Mouse (Mus musculus): ENCODE data around the gene Plin3.

Plin3 gene

DNA sequence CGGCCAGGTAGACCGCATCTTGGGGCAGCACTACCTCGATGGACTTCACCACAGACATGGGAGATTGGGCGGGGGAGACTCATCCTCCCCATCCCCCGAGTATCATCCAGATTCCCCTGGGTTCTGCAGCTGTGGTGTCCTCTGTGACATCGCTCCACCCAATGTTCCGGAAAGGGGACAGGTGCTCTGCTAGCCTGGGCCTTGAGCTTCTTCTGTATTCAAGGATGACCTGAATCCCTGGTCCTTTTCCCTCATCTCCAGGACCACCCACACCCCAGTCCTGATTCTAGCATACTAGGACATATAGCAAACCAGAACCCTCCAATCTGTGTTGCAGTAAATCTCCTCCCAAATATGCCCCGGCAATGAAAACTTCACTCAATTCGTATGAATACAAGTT, 7.5 kb upstream of the Plin3 start, which contains the start of gene Arrdc5:
Gene Arrdc5 (minus strand): TSS at position 101 of the 400 bp plus-strand sequence.
- no peak for DNase-seq (ENCODE audit: low spot score)

DNA sequence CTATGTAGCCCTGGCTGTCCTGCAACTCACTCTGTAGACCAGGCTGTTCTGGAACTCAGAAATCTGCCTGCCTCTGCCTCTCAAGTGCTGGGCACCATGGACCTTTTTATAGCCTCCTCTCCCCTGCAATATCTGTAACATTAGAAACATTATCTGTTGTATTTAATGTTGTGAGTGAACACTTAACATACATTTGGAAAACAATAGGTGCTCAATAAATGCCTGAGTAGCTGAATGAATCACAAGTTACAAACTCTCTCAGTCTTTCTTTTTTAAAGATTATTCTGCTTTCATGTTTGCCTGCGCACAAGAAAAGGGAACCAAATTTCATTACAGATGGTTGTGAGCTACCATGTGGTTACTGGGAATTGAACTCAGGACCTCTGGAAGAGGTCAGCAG, 5.6 kb upstream of the Plin3 start:
- no peak for DNase-seq (ENCODE audit: low spot score)

GRCm38 (mm10) chr17:56296201-56296600, 3.5 kb upstream of the Plin3 start:
- no peak for DNase-seq (ENCODE audit: low spot score)

GRCm38 (mm10) chr17:56294241-56294640, 1.6 kb upstream of the Plin3 start:
- DNase-seq (ENCODE audit: low spot score) = no peak

DNA sequence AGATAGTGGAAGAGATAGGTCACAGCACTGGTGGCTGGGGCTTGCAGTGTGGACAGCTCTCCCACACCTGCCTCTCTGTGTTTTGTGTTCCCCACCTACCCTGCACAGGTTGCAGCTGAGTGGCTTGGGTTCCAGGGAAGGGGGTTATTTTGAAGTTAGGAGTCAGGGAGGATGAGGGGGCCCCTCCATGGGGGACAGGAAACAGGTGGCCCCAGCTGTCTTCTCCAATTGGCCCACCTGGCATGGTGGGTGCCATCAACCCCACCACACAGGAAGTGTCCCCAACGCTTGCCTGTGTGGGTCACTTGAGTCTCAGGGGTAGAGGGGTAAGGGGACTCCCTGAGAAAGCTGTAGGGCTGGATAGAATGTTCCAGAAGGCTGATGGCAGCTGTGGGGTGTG, 618 bp upstream of the Plin3 start:
- DNase-seq (ENCODE audit: low spot score) = no peak

DNA sequence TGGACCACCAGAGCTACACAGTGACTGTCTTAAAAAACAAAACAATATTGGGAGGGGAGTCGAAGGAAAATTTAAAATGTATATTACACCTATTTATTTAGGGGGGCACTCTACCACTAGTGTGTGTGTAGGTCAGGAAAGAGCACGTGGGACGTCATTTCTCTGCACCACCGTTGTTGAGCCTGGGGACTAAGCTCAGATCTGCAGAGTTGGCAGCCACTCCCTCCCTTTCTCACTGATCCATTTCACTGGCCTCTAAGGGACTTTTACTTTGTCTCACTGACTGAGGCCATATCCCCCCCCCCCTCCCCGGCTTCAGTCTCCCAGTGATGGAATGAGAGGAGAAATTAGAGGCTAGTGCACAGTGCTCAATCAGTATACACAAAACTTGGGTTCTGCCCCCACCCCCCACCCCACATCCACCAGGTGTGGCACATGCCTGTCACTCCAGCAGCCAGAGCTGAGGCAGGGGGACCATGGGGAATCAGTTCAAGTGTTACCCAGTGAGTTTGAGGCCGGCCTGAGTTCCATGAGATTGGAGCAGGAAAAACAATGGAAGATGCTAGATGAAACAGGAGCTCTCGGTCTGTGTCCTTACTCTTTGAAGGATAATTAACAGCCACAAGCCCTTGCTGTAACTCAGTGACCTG, 722 bp downstream of the Plin3 start:
- DNase-seq (ENCODE audit: low spot score) = no peak

- peak; percentile 91 for DNase-seq (ENCODE audit: low spot score)
These were observed 1.5 kb downstream of the Plin3 start for GRCm38 (mm10) chr17:56291171-56291511.

GRCm38 (mm10) chr17:56290388-56291170, 2.1 kb downstream of the Plin3 start:
- DNase-seq (ENCODE audit: low spot score) = peak; percentile 95

DNA sequence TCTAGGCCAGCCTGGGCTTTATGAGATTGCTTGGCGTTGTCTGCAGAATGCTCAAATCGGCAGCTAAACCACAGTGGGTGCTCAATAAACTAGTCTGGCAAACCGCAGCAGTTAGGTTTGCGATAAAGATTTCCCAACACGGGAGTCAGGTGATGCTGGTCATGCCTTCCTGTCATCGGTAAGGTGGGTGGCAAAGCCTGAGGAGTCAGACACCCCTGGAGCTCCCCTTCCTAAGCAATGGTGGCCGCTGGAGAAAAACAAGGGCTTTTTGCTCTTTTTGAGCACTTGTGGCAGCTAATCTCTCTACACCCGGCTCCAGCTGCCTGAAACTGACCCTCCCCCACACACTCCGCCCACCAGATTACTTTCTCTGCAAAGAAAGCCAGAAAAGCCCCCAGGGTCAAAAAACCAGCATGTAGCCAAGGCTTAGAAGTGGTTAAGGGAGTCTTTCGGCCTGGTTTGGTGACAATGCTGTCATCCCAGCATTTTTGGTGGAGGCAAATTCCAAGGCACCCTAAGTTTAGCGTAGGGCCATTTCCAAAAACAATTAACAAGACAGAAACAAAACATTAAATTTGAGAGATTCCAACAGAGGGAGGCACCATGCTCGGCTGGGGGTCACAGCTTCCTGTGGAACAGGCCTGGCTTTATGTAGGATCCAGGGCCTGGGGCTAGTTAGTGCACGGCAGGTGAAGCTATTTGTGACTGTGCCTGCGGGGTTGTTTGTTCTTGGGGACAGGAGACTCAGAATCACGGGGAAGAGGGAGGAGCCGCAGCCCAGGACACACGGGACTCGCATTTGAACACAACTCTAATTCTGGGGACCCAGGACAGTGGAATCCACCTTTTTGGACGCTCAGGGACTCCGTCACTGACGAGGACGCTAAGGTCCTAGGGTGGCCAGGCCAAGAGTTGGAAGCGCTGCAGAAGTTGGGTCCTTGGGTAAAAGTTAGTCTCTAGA, 3.0 kb downstream of the Plin3 start:
- no peak for DNase-seq (ENCODE audit: low spot score)

- DNase-seq (ENCODE audit: low spot score) = no peak
These were observed 3.8 kb downstream of the Plin3 start for GRCm38 (mm10) chr17:56288866-56289265.

- DNase-seq (ENCODE audit: low spot score) = no peak
These were observed 4.8 kb downstream of the Plin3 start for GRCm38 (mm10) chr17:56287830-56288229.

DNA sequence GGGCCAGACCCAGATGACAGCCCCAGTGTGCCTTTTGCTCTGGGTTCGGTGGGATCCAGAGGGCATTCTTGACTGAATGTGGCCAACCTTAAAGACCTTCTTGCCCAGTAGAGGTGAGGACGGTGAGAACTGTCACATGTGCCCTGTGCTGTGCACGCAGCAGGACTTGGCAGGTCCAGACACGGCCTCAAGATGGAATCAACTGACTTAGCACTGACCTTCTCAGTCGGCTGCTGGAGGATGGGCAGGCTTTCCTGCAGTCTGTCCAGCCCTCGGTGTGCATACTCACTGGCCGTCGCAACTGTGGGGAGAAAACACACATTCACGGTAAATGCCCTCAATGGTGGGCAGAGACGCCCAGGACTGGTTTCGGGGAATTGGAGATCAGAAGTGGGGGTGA, 6.7 kb downstream of the Plin3 start:
- no peak for DNase-seq (ENCODE audit: low spot score)

- DNase-seq (ENCODE audit: low spot score) = no peak
These were observed 9.4 kb downstream of the Plin3 start for GRCm38 (mm10) chr17:56283316-56283715.

GRCm38 (mm10) chr17:56282802-56283201, 9.9 kb downstream of the Plin3 start:
- DNase-seq (ENCODE audit: low spot score) = no peak

GRCm38 (mm10) chr17:56281193-56281592, 11.5 kb downstream of the Plin3 start:
- DNase-seq (ENCODE audit: low spot score) = no peak

DNA sequence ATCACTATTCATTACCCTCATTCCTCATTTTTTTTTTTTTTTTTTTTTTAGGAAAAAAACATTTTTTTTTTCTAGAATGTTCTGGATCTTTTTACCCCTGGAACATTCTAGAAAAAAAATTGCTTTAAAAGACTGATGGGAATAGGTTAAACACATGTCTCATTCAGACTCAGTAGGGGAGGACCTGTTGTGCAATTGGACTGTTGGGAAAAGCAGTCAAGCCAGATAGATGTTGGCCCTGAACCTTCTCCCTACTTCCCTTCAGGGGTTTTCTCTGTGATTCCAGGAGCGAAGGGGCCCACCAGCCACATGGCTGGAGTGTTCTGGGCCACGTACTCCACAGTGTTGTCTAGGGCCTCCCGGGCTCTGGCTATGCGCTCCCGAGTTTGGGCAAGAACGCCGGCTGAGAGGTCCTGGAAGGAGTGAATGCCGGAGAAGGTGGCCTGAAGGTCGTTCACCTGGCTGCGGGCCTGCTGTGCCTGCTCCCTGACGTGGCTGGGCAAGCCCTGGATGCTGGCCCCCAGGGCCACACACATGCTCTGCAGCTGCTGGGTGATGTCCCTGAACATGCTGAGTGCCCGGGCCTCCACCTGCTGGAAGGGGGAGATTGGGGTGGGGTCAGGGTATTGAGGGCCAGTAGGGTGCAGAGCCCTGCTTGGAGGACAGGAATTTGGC, 13.1 kb downstream of the Plin3 start:
- no peak for DNase-seq (ENCODE audit: low spot score)

DNA sequence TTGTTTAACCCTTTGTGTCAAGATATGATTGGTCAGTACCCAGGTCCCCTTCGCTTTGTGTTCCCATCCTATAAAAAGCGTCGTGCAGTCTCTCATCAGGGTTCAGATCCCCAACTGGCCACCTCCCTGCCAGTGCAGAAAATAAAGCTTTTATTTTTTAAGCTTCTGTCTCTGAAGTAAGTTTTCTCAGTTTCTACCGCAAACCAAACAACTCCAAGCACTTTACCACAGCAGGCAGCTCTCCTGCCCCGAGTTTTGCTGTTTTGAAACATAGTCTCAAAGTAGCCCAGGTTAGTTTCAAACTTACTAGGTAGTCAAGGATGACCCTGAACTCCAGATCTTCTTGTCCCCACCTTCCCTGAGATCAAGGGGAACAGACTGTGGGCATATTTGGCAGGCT, 14.3 kb downstream of the Plin3 start:
- DNase-seq (ENCODE audit: low spot score) = no peak

DNA sequence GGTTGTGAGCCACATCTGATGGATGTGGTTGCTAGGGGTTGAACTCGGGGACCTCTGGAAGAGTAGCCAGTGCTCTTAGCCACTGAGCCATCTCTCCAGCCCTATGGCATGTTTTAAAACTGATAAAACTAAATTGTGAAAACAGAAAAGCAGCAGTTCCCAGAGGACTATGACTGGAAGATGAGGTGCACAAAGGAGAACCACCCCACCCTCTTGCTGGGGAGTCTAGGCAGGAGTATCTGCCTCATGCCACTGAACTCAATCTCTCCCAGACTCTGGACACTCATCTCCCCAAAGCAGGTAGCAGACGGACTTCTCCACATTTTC, 15.1 kb downstream of the Plin3 start:
- no peak for DNase-seq (ENCODE audit: low spot score)

DNA sequence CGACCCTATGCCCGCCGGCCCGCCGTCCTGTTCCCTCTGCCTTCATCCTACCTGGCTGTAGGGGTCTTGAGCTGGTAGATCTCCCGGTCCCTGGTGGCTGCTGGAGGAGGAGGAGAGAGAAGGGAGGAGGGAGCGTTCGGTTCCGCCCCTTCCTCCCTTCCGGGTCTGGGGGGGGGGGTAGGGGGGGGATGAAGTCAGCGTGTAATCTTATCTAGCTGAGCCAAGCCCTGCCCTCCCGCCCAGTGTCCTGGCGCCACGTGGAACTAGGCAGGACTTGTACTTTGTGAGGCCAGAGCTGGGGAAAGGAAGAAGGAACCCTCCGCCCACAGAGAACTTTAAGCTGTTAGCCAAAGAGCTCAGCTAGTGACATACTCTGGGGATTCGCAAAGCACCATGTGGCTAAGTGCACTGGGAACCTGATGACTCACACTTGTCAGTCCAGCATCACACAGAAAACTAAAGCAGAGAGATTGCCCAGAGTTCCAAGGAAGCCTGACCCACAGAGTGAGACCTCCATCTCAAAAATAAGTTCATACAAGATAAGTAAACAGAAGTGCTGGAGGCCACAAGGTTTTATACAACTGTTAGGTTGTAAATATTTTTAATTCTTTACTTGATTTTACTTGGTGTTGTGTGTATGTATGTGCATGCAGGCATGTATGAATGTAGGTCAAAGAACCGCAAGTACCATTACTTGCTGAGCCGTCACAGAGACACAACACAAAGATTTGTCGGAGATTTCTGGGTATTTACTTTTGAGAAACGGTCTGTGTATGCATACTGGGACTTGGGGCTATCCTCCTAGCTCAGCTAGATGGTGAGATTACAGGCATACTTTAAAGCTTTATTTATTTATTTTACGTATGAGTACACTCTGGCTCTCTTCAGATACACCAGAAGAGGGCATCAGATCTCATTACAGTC, 15.8 kb downstream of the Plin3 start, which contains the start of gene Ticam1:
Gene Ticam1 (minus strand): TSS at position 144 of the 924 bp plus-strand sequence.
- peak; percentile 95 for DNase-seq (ENCODE audit: low spot score)

DNA sequence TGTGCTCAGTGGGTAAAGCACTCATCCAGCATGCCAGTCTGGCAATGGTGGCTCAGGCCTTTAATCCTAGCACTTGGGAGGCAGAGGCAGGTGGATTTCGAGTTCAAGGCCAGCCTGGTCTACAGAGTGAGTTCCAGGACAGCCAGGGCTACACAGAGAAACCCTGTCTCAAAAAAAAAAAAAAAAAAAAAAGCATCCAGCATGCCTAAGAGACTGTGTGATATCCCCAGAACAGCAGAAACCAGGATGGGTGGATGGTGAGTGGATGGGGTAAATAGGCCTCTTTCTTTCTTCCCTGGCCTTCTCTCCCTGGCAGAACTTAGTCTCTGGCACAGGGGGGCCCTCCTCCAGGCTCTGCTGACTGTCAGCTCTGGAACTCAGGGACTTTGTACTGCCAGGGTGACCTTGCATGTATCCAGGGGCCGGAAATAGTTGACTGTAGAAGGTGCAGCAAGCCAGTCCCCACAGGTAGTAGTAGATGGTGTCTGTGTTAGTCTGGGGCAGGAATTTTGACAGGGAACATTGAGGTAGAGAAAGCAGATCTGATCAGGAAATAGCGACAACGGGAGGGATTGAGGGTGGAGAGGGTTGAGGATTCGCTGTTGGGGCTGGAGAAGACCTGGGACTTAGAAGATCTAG, 16.7 kb downstream of the Plin3 start:
- no peak for DNase-seq (ENCODE audit: low spot score)

Data from ovary, adult 18-20 months (tissue).